In the genomic region with DNA sequence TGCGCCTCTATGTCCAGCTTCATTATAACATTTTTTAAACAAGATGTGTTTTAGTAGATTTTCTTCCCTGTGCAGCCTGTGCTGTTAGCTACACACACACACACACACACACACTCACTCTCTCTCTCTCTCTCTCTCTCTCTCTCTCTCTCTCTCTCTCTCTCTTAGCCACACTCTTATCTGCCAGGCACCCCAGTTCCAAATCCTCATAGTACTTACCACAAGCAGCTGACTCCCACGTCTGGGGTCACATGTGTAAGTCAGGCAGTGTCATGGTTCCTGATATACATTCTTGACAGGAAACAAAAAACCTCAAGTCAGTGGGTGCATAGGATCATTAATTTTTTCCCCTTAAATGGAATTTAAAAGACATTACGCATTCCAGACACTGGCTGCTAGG, we compare ENCODE assay signal across 1 mouse cellular context.
TF ChIP-seq lines count a peak whose summit lies in the region.

No protein-coding gene starts in this region.

TF ChIP-seq in MEL, 35 proteins besides CTCF, POLR2A, EP300 and RAD21 (continued from another document):
- TF ChIP-seq E2F4 (IDR thresholded peaks at IDR 0.05; ENCODE audit: borderline replicate concordance, low read depth, low read length) (no peak), ELF1 (IDR thresholded peaks at IDR 0.05; ENCODE audit: low read depth, low read length) (0 out of 2 replicates have a peak, but pooled peaks have one; percentile 28), ZMIZ1 (IDR thresholded peaks at IDR 0.05; ENCODE audit: low read depth, low read length) (no peak), MAX (IDR thresholded peaks at IDR 0.05; ENCODE audit: low read length) (peak; percentile 72), MAZ (IDR thresholded peaks at IDR 0.05; ENCODE audit: low read depth, low read length) (peak; percentile 63), CHD2 (IDR thresholded peaks at IDR 0.05; ENCODE audit: low read length) (peak; percentile 24; the same call in 1 of the 2 replicates), MYB (IDR thresholded peaks at IDR 0.05; ENCODE audit: low read depth, low read length) (no peak), SMC3 (IDR thresholded peaks at IDR 0.05; ENCODE audit: low read depth, low read length) (peak; percentile 15; the same call in 1 of the 2 replicates), GATA1 (IDR thresholded peaks at IDR 0.05; ENCODE audit: low read depth, low read length) (peak; percentile 82), GABPA (IDR thresholded peaks at IDR 0.05; ENCODE audit: low read depth, low read length) (peak; percentile 41; the same call in 1 of the 2 replicates)
TF ChIP-seq in MEL: peak in this region for 23.
